ENCODE assay signal across 8 mouse cellular contexts in the genomic region with DNA sequence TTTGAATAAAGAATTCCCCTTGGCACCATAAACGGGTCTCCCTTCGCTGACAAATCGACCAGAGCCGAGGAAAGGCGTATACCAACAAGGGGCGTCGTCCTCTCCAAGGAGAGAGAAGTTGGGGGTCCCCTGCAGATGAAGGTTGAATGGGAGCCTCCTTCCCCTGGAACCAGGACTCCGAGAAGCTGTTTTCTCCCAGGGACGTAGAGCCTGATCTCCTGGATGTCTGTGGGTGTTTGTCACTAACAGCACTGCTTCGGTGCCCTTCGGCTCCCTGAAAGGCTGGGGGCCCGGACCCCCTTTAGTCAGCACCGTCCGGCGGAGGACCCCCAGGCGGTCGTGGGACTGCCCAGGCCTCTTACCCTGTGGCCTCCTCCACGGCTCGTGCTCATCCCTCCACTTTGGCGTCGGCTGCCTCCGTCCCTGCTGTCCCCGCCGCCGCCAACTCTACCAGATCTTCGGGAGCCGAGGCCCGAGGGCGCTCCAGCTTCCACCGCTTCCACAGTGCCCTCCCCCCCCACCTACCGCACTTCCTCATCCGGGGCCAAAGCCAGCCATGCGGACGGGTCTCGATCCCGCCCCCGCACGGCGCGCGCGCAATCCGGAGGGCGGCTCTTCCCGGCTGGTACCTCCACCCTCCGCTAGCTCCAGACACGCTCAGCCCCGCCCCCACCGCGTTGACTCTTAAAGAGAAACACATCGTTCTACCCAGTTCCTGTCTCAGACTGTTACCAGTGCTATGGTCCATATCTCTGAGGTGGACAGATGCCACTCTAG. TPM values are rescaled to one million over a fixed set of nuclear protein-coding genes. Genes with fewer than 3 reads are reported as not detected.
A peak's percentile ranks its signal among the peaks of the same experiment; 100 is the strongest.
DNase-seq lines count a peak whose midpoint lies in the region; ATAC-seq and TF ChIP-seq lines count a peak whose summit lies in the region.

Gene Prr14l (minus strand): TSS at position 526 of the 777 bp plus-strand sequence.

- H3K9ac ChIP-seq in heart, embryonic 12.5 days: peak within 1 kb of the TSS; percentile 92
- peak within 1 kb of the TSS; percentile 97 for H3K9ac ChIP-seq in kidney, postnatal 0 days (ENCODE audit: low read depth, low read length)
- peak within 1 kb of the TSS; percentile 96 for H3K9ac ChIP-seq in liver, embryonic 11.5 days (ENCODE audit: low read depth, low read length)
- H3K9ac ChIP-seq in stomach, embryonic 14.5 days (replicated peaks; ENCODE audit: low read depth, low read length): peak within 1 kb of the TSS; percentile 92

- H3K27me3 ChIP-seq in heart, embryonic 12.5 days (replicated peaks): no peaks in the 10 kb centered on the region
- H3K27me3 ChIP-seq in kidney, postnatal 0 days (ENCODE audit: insufficient read depth, low read length): no peaks in the 10 kb centered on the region
- no peaks in the 10 kb centered on the region for H3K27me3 ChIP-seq in liver, embryonic 11.5 days (replicated peaks; ENCODE audit: control insufficient read depth, insufficient read depth, low read length)
- H3K27me3 ChIP-seq in stomach, embryonic 14.5 days (ENCODE audit: control insufficient read depth, insufficient read depth, low read length): no peaks in the 10 kb centered on the region

- TF ChIP-seq CTCF in kidney, postnatal 0 days (IDR thresholded peaks at IDR 0.05; ENCODE audit: low read depth): 0 out of 2 replicates have a peak, but pooled peaks have one; percentile 8

- peaks cover 20% of the 10 kb centered on the region for H3K4me1 ChIP-seq in heart, embryonic 12.5 days (replicated peaks)
- H3K4me1 ChIP-seq in kidney, postnatal 0 days (replicated peaks; ENCODE audit: insufficient read depth, low read length): 0 out of 2 replicates have a peak, but pooled peaks cover 3% of the 10 kb centered on the region
- peaks cover 18% of the 10 kb centered on the region for H3K4me1 ChIP-seq in liver, embryonic 11.5 days (replicated peaks; ENCODE audit: control insufficient read depth, insufficient read depth, low read length)
- peaks cover 16% of the 10 kb centered on the region; the same call in 1 of the 2 replicates for H3K4me1 ChIP-seq in stomach, embryonic 14.5 days (ENCODE audit: control insufficient read depth, insufficient read depth, low read length)

- peak; percentile 97 for ATAC-seq in erythroid progenitor cell, adult 5-6 weeks (replicated peaks; ENCODE audit: low FRiP score, poor library complexity, severe bottlenecking)
- peak; percentile 98 for ATAC-seq in heart, embryonic 12.5 days (ENCODE audit: insufficient number of reproducible peaks, low FRiP score)
- ATAC-seq in kidney, postnatal 0 days (replicated peaks; ENCODE audit: low FRiP score, low read depth): peak; percentile 96
- ATAC-seq in liver, embryonic 11.5 days (replicated peaks; ENCODE audit: low FRiP score): peak; percentile 95
- ATAC-seq in stomach, embryonic 14.5 days (ENCODE audit: insufficient number of reproducible peaks, insufficient read depth, low FRiP score, low read depth): peak; percentile 95

- H3K36me3 ChIP-seq in heart, embryonic 12.5 days: peaks cover 22% of the 10 kb centered on the region
- H3K36me3 ChIP-seq in kidney, postnatal 0 days (ENCODE audit: insufficient read depth, low read length): no peaks in the 10 kb centered on the region
- peaks cover 4% of the 10 kb centered on the region for H3K36me3 ChIP-seq in liver, embryonic 11.5 days (ENCODE audit: control insufficient read depth, insufficient read depth, low read length)
- H3K36me3 ChIP-seq in stomach, embryonic 14.5 days (ENCODE audit: control insufficient read depth, insufficient read depth, low read length): no peaks in the 10 kb centered on the region; the same call in 1 of the 2 replicates

- no peaks in the 10 kb centered on the region for H3K9me3 ChIP-seq in heart, embryonic 12.5 days (replicated peaks)
- no peaks in the 10 kb centered on the region for H3K9me3 ChIP-seq in kidney, postnatal 0 days (replicated peaks; ENCODE audit: low read length)
- no peaks in the 10 kb centered on the region; the same call in 1 of the 2 replicates for H3K9me3 ChIP-seq in liver, embryonic 11.5 days (ENCODE audit: control insufficient read depth, low read length)
- H3K9me3 ChIP-seq in stomach, embryonic 14.5 days (ENCODE audit: control insufficient read depth, low read depth, low read length): no peaks in the 10 kb centered on the region

- H3K27ac ChIP-seq in heart, embryonic 12.5 days (ENCODE audit: poor library complexity, severe bottlenecking): peak within 1 kb of the TSS; percentile 84
- H3K27ac ChIP-seq in kidney, postnatal 0 days: peak within 1 kb of the TSS; percentile 92
- H3K27ac ChIP-seq in liver, embryonic 11.5 days (ENCODE audit: low read depth, low read length): peak within 1 kb of the TSS; percentile 82
- peak within 1 kb of the TSS; percentile 81 for H3K27ac ChIP-seq in stomach, embryonic 14.5 days (ENCODE audit: low read length)

- H3K4me2 ChIP-seq in heart, embryonic 12.5 days: peak within 1 kb of the TSS; percentile 71
- peak within 1 kb of the TSS; percentile 78 for H3K4me2 ChIP-seq in kidney, postnatal 0 days (ENCODE audit: low read length)
- H3K4me2 ChIP-seq in liver, embryonic 11.5 days: peak within 1 kb of the TSS; percentile 94
- peak within 1 kb of the TSS; percentile 80 for H3K4me2 ChIP-seq in stomach, embryonic 14.5 days (replicated peaks; ENCODE audit: low read depth, low read length)

- peak; percentile 97 for DNase-seq in CD4-positive helper T cell, adult 2 months (ENCODE audit: low read depth, low spot score)
- peak; percentile 89 for DNase-seq in brain, embryonic 18.5 days (ENCODE audit: low read depth, low spot score)
- DNase-seq in kidney, postnatal 0 days (ENCODE audit: low spot score): peak; percentile 96
- peak; percentile 99 for DNase-seq in liver, embryonic 11.5 days (ENCODE audit: low spot score)
- peak; percentile 100 for DNase-seq in naive thymus-derived CD4-positive, alpha-beta T cell, adult 2 months (ENCODE audit: low read depth)

- under 1% methylated on average over 43 of the region's 51 CpGs for whole genome bisulfite sequencing in heart, embryonic 12.5 days
- WGBS in kidney, postnatal 0 days: under 1% methylated on average over 51 of the region's 51 CpGs
- under 1% methylated on average over 50 of the region's 51 CpGs for WGBS in liver, embryonic 11.5 days
- WGBS in stomach, embryonic 14.5 days: under 1% methylated on average over 51 of the region's 51 CpGs

- H3K4me3 ChIP-seq in heart, embryonic 12.5 days: peak within 1 kb of the TSS; percentile 75
- peak within 1 kb of the TSS; percentile 91 for H3K4me3 ChIP-seq in kidney, postnatal 0 days (replicated peaks; ENCODE audit: low read depth, low read length)
- H3K4me3 ChIP-seq in liver, embryonic 11.5 days (ENCODE audit: low read depth, low read length): peak within 1 kb of the TSS; percentile 82
- H3K4me3 ChIP-seq in stomach, embryonic 14.5 days (ENCODE audit: low read depth, low read length): peak within 1 kb of the TSS; percentile 97

RNA-seq across cellular contexts. Expression of gene Prr14l, which starts in this region (rescaled TPM):
- total RNA-seq in erythroid progenitor cell, adult 5-6 weeks (2015; ENCODE audit: low replicate concordance): 25.2 and 39.4 TPM in 2 replicates
- total RNA-seq in erythroid progenitor cell, adult 5-6 weeks (2017; ENCODE audit: low replicate concordance): 23.6 and 41.9 TPM in 2 replicates
- polyA plus RNA-seq in heart, embryonic 12.5 days (2016; fragmentation: Nextera tagmentation; extraction: Ambion mirVana): 11.8 and 18.4 TPM in 2 replicates
- 8.5 and 11.0 TPM in 2 replicates for polyA plus RNA-seq in kidney, postnatal 0 days (2015; fragmentation: Nextera tagmentation; extraction: Ambion mirVana)
- polyA plus RNA-seq in liver, embryonic 11.5 days (2014; fragmentation: Nextera tagmentation; extraction: Ambion mirVana): 13.0 and 14.1 TPM in 2 replicates
- polyA plus RNA-seq in stomach, embryonic 14.5 days (2014; fragmentation: Nextera tagmentation; extraction: Ambion mirVana): 21.3 and 23.1 TPM in 2 replicates

Comparison
In these comparisons a context has a peak if more than half of its experiments do, and no peak if none do; other contexts are left out.
1. Peak in every context shown above with its lines: DNase-seq, ATAC-seq, H3K4me3 ChIP-seq and H3K27ac ChIP-seq.